Mouse (Mus musculus) limb, embryonic 15.5 days (tissue): ENCODE measurements at regions not wholly inside any gene's neighbourhood (a gene's known extent, or its start where the extent isn't known, plus 50 kb on each side); places are given as distances from the start of the nearest gene placed in this dataset.
A peak's percentile ranks its signal among the peaks of the same experiment; 100 is the strongest.

ENCODE experiments used
- ATAC-seq: fragments of 200-750 bp; cut with Nextera tagmentation; 2 replicates; pipeline ENCODE4 v1.8.0; 2017; ENCODE audit warnings: low read depth, moderate TSS enrichment; ENCODE audit not compliant: insufficient number of reproducible peaks, low FRiP score, low TSS enrichment
- H3K27ac ChIP-seq: fragments of 300-500 bp; sonication (generic); 2 replicates; pipeline ENCODE4 v1.5.1; 2015; ENCODE audit warnings: moderate library complexity, mild to moderate bottlenecking, inconsistent platforms
- H3K27me3 ChIP-seq: fragments of 300-500 bp; sonication (generic); 2 replicates; pipeline ENCODE4 v1.6.1; 2015; ENCODE audit warnings: inconsistent platforms
- H3K36me3 ChIP-seq: fragments of 300-500 bp; sonication (generic); 2 replicates; pipeline ENCODE4 v1.6.1; 2015; ENCODE audit warnings: inconsistent platforms
- H3K4me1 ChIP-seq: fragments of 300-500 bp; sonication (generic); 2 replicates; pipeline ENCODE4 v1.6.1; 2015; ENCODE audit warnings: inconsistent platforms
- H3K4me2 ChIP-seq: fragments of 300-500 bp; sonication (generic); 2 replicates; pipeline ENCODE4 v1.6.1; 2015; ENCODE audit warnings: mild to moderate bottlenecking, inconsistent platforms
- H3K4me3 ChIP-seq: fragments of 300-500 bp; sonication (generic); 2 replicates; pipeline ENCODE4 v1.5.1; 2015; ENCODE audit warnings: mild to moderate bottlenecking, inconsistent platforms
- H3K9ac ChIP-seq: fragments of 300-500 bp; sonication (generic); 2 replicates; pipeline ENCODE4 v1.6.1; 2015; ENCODE audit warnings: inconsistent platforms
- H3K9me3 ChIP-seq: fragments of 300-500 bp; sonication (generic); 2 replicates; pipeline ENCODE4 v1.6.1; 2016; ENCODE audit warnings: inconsistent platforms
- WGBS: fragments of 180-500 bp; shearing (Covaris S2); methylation state at CpG from one replicate; pipeline ENCODE4 v1.1.7; 2015; 5-methylcytosine and 5-hydroxymethylcytosine counted together

GRCm38 (mm10) chr4:75537787-75538186, 259.7 kb upstream of the Dmac1 start:
- H3K4me1 ChIP-seq, result no peaks in the 10 kb centered on the region
- H3K9ac ChIP-seq, result no peak overlapping the region
- no peak overlapping the region for H3K27ac ChIP-seq
- no peak overlapping the region for H3K4me2 ChIP-seq
- H3K4me3 ChIP-seq, result no peak overlapping the region
- no peaks in the 10 kb centered on the region for H3K9me3 ChIP-seq
- no peak for ATAC-seq
- no peaks in the 10 kb centered on the region for H3K27me3 ChIP-seq
- no peaks in the 10 kb centered on the region for H3K36me3 ChIP-seq
- 90% methylated on average over 2 of the region's 2 CpGs for WGBS

GRCm38 (mm10) chr4:75535067-75535466, 257.0 kb upstream of the Dmac1 start:
- Histone ChIP-seq H3K9me3 (no peaks in the 10 kb centered on the region), H3K27me3 (no peaks in the 10 kb centered on the region)
- no peak for ATAC-seq

GRCm38 (mm10) chr4:75529607-75530006, 251.5 kb upstream of the Dmac1 start:
- Histone ChIP-seq H3K36me3 (no peaks in the 10 kb centered on the region), H3K4me1 (no peaks in the 10 kb centered on the region), H3K4me2 (no peak overlapping the region), H3K27me3 (no peaks in the 10 kb centered on the region), H3K9me3 (no peaks in the 10 kb centered on the region), H3K9ac (no peak overlapping the region), H3K27ac (no peak overlapping the region), H3K4me3 (no peak overlapping the region)
- no peak for ATAC-seq
- 79% methylated on average over 2 of the region's 2 CpGs for WGBS

More at GRCm38 (mm10) chr4:75535067-75535466, 257.0 kb upstream of the Dmac1 start:
- Histone ChIP-seq H3K9ac (no peak overlapping the region), H3K27ac (no peak overlapping the region), H3K4me2 (no peak overlapping the region), H3K36me3 (no peaks in the 10 kb centered on the region), H3K4me1 (no peaks in the 10 kb centered on the region), H3K4me3 (no peak overlapping the region)
- 91% methylated on average over 7 of the region's 7 CpGs for WGBS

- Histone ChIP-seq H3K36me3 (no peaks in the 10 kb centered on the region), H3K4me2 (no peak overlapping the region), H3K9me3 (no peaks in the 10 kb centered on the region), H3K4me1 (0 out of 2 replicates have a peak, but pooled peaks cover 2% of the 10 kb centered on the region), H3K27me3 (no peaks in the 10 kb centered on the region), H3K9ac (no peak overlapping the region), H3K4me3 (no peak overlapping the region), H3K27ac (no peak overlapping the region)
- 57% methylated on average over 3 of the region's 3 CpGs for WGBS
- ATAC-seq, result 0 out of 2 replicates have a peak, but pooled peaks have one; percentile 55
Measured at GRCm38 (mm10) chr4:75517459-75518158, 239.5 kb upstream of the Dmac1 start.
